Mouse (Mus musculus): ENCODE data around the gene Brf1. TPM values are rescaled to one million over a fixed set of nuclear protein-coding genes. Genes with fewer than 3 reads are reported as not detected.

Brf1 gene
- 10 to 100 TPM; 22.9 to 28.1 (median 24.6) TPM for total RNA-seq (2022)

GRCm38 (mm10) chr12:113000294-113001132 lies at the start of gene Brf1:
Gene Brf1, minus strand, starts transcription at chr12:113000704.
- DNase-seq (ENCODE audit: low spot score) = peak; percentile 97

DNA sequence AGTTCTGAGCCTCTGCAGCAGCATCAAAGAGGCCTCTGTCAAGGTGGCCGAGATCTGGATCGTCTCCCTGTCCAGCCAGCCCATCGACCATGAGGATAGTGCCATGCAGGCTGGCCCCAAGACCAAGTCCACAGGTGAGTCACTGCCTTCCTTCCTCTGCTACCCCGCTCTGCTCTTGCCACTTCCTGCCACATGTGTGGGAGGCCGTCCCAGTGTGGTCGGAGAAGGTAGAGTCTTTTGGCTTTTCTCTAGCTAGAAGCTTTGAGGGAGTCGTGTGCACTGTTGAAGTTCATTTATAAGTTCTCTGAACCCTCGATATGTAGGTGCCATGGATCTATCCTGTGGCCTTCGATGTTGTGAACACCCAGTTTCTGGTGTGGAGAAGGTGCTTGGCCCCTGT lies 49.3 kb upstream of the Brf1 start:
- DNase-seq (ENCODE audit: low spot score) = no peak

GRCm38 (mm10) chr12:113048103-113048502 lies 47.6 kb upstream of the Brf1 start:
- DNase-seq (ENCODE audit: low spot score) = no peak

DNA sequence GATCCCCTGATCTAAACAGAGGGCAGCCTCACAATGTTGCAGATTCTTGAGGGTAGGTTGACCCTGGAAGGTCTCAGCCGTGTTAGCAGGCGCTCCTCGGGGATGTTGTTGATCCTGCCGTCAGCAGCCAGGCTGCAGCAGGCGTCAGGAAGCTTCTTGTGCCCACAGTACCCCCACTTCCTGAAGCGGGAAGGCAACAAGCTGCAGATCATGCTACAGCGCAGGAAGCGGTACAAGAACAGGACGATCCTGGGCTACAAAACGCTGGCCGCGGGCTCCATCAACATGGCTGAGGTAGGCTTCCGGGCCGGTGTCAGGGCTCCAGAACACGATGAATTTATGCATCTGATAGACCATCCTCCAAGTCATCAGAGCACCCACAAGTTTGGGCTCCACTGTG lies 46.4 kb upstream of the Brf1 start:
- no peak for DNase-seq (ENCODE audit: low spot score)

- DNase-seq (ENCODE audit: low spot score) = peak; percentile 40
Observed at GRCm38 (mm10) chr12:113044916-113045677, 44.6 kb upstream of the Brf1 start.

DNA sequence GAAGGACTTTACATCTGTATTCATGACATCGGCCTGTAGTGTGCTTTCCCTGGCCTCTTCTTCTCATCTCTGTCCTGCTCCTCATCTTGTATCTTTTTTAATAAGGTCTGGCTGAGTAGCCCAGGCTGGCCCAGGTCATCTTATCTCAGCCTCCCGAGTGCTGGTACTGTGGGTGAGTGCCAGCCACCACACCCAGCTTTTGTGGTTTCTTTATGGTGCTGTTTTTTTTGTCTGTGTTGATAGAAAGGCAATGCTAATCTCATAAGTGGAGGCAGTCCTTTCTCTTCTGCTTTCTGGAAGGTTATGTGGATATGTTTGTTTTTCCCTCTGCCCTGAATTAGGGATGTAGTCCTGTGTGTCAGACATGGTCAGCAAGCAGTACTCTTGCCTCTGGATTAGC lies 42.0 kb upstream of the Brf1 start:
- DNase-seq (ENCODE audit: low spot score) = no peak

DNA sequence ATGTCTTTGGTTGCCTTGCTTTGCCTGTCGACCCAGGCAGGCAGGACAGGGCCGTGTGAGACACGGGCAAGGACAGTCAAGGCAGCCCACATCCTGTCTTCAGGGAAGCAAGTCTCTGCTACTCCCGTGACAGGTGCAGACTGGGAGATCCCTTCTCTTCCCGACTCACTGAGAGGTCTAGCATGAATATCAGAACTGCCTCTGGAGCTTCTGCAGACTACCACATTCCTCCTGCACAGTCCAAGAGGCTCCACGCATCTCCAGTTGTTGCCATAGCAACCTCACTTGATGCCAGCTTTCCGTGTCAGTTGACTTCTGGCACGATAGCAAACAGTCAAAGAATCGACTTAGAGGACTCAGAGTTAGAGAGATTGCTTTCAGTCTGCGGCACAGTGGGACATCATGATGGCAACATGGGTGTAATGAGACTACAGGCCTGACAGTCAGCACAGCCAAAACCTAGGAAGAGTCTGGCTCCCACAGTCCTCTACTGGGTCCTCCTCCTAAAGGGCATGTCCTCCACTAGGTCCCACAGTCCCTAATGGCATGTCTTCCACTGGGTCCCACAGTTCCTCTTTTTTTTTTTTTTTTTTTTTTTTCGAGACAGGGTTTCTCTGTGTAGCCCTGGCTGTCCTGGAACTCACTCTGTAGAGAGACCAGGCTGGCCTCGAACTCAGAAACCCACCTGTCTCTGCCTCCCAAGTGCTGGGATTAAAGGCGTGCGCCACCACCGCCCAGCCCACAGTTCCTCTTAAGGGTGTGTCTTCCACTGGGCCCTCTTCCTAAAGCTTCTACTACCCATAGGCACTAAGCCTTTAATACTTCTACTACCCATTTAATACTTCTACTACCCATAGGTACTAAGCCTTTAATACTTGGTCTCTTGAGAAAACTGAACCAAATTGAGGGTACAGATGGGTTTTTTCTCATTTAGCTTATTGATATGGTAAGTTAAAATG lies 41.3 kb upstream of the Brf1 start:
- DNase-seq (ENCODE audit: low spot score) = no peak

GRCm38 (mm10) chr12:113038414-113038813 lies 37.9 kb upstream of the Brf1 start:
- DNase-seq (ENCODE audit: low spot score) = no peak

DNA sequence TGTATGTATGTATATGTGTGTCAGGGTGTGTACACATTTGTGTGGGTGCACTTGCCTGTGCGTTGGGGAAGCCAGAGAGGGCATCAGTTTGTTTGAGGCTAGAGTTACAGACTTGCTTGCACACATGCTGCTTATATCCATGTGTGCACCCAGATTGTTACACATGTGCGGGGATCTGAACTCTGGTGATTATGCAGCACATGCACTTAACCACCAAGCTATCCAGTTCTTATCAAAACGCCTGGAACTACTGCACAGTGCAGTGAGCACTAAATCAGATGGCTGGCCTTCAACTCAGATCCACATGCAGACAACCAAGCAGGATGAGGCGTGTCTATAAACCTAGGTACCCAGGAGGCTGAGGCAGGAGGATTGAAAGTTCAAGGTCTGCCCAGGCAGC lies 36.5 kb upstream of the Brf1 start:
- DNase-seq (ENCODE audit: low spot score) = no peak

GRCm38 (mm10) chr12:113035093-113035492 lies 34.6 kb upstream of the Brf1 start:
- no peak for DNase-seq (ENCODE audit: low spot score)

GRCm38 (mm10) chr12:113032296-113033250 lies 32.1 kb upstream of the Brf1 start:
- DNase-seq (ENCODE audit: low spot score) = no peak

DNA sequence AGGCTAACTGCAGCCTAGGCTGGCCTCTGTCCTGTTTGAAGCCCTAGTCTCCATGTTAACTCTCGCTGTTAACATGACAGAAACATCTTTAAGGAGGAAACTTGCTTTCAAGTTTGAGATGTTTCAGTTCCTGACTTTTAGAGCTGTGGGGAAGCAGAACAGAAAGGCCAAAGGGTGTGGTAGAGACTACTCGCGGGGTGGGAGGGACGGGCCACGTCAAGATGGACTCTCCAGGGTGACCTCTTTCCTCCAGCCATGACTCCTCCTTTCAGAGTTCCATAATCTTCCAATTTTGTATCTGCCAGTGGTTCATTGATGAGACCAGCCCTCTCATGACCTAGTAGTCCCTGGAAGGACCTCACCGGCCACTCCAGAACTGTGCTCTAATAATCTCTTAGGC lies 30.9 kb upstream of the Brf1 start:
- DNase-seq (ENCODE audit: low spot score) = no peak

GRCm38 (mm10) chr12:113030993-113031392 lies 30.5 kb upstream of the Brf1 start:
- no peak for DNase-seq (ENCODE audit: low spot score)

GRCm38 (mm10) chr12:113030046-113030445 lies 29.5 kb upstream of the Brf1 start:
- no peak for DNase-seq (ENCODE audit: low spot score)

DNA sequence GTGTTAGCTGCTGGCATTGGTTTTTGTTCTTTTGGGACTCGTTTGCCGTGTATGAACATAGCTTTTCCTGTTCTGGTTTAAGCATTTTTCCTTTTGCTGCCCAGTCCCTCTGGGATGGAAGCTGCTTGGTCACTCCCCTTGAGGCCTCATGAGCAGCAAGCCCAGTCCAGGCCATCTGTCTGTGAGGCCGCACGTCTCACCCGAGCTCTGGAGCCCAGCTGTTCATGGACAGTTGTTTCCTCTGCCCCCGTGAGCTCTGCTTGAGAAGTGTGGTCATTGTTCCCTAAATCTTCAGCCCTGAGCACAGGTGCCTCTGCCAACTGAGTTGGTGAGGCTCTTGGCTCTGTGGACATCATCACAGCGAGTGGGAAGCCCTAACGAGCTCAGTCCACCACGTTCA lies 28.4 kb upstream of the Brf1 start:
- DNase-seq (ENCODE audit: low spot score) = no peak

DNA sequence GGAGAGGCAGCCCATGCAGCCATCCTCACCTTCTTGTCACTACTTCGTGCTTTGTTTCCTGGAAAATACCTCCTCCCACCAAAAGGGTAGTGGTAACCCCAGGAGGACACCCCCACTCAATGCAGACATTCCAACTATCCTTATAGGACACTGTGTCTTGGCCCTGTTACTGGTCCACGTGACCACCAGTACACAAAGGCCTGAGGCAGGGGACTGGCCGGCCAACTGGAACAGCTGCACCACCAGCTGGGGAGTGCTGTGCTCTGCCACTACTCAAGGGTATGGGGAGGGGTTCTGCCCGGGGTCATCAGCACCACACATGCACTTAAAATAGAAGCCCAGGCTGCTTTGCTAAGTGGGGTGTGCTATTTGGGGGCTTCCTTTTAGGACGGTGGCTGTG lies 27.6 kb upstream of the Brf1 start:
- DNase-seq (ENCODE audit: low spot score) = no peak

DNA sequence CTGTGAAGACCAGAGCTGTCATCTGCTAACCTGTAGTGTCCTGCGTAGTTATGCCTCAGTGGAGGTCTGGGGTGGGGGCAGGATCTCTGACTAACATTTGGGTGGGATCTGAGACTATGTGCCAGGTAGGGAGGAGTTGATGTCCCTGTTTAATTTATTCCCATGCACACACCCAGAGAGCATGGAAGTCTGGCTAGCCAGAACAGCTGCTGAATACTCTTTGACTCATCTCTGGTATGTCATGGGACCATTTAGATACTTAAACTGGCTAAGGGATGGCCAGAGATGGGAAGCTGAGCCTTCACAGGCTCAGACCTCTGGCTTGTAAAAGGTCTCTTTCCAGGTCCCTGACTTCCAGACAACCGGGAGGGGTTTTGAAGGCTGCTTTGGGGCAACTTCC lies 27.0 kb upstream of the Brf1 start:
- no peak for DNase-seq (ENCODE audit: low spot score)

- DNase-seq (ENCODE audit: low spot score) = no peak
Observed at GRCm38 (mm10) chr12:113026557-113026956, 26.1 kb upstream of the Brf1 start.

GRCm38 (mm10) chr12:113023082-113023481 lies 22.6 kb upstream of the Brf1 start:
- DNase-seq (ENCODE audit: low spot score) = no peak

- DNase-seq (ENCODE audit: low spot score) = no peak
Observed at GRCm38 (mm10) chr12:113021488-113021887, 21.0 kb upstream of the Brf1 start.

DNA sequence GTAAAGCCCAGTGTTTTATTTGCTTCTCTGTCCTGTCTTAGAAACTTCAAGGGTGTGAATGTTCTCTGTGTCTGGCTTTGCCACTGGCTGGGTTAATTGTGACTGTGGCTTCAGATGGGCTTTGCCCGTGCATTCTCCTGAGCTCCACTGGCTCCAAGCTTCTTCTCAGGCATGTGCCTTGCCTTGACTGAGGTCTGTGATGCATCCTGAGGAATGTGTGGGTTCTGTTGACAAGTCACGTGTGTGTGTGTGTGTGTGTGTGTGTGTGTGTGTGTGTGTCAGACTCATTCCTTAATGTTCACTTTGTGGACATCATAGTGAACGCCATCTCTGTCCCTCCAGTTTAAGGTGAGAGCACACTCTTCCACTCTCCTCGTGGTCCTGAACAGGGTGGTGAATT lies 18.3 kb upstream of the Brf1 start:
- DNase-seq (ENCODE audit: low spot score) = no peak

All from heart, adult 8-10 months (tissue).